Mouse (Mus musculus): Measurements from ENCODE around the gene Wdr38. TPM values are rescaled to one million over a fixed set of nuclear protein-coding genes. Genes with fewer than 3 reads are reported as not detected.
A peak's percentile ranks its signal among the peaks of the same experiment; 100 is the strongest.

Wdr38 gene
- polyA plus RNA-seq (2017; shearing (Covaris generic)): 1 to 10 TPM in 1 of 3 experiments, under 1 TPM in 2; 0.28 to 1.5 (median 0.63) TPM

DNA sequence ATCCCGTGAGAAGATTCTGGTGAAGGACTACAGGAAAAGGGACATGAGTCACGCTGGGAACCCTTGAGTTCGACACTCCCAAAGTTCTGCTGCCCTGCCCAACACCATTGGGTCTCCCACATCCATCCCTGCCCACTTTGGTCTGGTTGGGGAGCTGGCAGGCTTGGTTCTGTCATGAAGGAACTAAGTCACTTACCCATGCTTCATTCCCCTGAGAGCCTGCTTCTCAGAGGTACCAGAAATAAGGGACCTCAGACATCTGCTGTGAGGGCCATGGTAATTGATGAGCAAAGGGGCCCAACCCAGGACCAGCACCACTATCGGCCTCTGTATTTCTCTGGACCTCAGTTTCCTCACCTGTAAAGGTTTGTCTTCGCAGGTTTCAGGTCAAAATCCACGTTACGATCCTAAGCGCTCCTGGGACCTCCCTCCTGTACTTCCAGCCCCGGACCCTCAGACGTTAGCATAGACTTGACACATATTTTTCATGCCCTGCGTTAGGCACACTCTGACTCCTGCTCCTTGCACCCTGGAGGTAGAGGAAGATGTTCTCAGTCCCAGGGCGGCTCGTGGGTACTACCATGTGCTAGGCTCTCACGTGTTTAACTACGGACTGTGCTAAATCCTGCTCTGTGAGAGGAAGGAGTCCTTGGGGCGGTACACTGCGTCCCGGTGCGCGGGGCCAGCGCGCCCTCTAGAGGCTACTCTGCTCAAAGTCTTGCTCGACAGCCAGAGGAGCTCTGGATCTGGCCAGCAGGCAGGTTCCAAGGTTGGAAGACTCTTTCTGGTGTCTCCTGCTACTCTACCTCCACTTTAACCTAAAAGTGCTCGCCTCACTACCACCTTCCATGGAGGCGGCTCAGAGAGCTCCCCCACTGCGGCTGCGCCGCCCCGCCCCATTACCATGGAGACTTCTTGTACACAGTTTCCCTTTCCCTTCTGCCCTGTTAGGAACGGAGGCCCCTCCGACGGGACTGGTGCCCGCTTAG, at the start of gene Wdr38:
Gene Wdr38, plus strand, starts transcription at position 91 of the 989 bp plus-strand sequence.
- peak; percentile 95 for ATAC-seq

DNA sequence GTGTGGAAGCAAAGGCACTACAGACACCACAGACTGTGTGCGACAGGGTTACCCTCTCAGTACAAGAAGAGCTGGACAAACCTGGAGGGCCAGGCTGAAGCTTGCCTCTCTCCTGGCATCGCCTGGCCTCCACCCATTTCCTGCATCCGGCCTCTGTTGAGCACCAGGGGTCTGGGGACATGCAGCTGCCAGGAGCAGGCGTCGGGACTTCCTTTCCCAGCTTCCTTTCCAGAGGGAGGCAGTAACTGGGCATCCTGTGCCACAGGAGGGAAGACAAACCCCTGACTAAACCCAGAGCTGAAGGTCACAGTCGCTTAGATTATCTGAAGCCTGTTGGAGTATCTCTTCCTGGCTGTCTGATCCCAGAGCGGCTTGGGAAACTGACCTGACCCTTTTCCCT, 49.7 kb upstream of the Wdr38 start:
- no peak for ATAC-seq

DNA sequence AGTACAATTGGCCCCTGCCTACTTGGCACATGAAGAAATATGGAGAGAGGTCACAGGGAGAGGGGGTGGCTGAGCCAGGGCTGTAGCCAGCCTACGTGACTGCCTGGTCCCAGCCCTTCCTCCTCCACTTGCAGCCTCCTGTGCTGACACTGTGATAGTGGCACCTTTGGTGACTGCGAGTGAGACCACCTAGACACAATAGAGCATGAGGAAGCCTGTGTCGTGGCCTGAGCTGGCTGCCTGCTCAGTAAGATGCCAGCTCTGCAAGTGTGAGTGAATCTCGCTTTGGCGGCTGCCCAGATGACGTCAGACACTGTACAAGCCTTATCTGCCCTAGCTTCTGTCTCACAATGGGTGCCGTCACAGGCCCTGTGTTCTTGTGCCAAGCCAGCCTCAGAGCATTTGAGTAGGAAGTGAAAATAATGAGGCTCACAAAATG, 47.0 kb upstream of the Wdr38 start:
- ATAC-seq: no peak

DNA sequence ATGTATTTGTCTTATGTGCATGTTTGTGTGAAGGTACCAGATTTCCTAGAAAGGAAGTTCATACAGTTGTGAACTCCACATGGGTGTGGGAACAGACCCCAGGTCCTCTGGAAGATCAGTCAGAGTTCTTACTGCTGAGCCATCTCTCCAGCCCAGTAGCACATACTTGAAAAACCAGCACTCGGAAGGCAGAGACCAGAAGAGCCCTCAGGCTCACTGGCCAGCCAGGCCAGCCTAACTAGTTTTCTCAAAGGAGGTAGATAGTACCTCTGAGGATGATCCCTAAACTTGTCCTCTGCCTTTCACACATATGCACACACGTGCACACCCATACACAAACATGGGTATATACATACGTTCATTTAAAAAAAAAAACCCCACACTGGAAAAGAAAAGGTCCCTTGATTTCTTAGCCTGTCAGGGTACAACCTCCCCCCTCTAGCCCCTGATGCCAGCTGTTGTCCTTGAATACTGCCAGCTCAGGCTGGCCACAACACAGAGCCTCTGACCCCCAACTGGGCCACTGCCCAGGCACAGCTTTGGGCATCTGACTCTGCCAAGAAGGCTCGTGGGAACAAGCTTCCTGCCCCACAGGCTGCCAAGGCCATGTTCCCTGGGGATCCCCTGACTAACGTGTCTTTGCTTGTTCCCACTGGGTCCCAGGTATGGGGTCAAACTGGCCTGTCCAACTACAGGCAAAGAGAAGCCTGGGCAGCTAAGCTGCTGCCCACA, 44.0 kb upstream of the Wdr38 start:
- no peak for ATAC-seq

DNA sequence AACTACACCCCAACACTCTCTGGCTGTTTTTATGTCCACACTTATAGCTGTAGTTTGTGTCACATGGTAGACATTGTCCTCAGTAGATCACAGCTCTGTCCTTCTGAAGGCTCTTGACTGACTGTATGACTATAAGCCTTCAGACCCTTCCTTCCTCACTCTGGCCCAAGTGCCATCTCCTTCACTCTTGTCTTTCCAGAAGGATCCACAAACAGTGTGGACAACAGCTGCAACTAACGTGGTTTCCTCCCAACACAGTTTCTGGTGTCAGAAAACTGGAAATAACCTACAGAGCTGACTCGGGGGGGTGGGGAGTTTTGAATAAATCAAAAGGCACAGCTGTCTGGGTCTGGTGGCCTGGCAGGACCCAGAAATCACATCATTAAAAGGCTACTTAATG, 41.2 kb upstream of the Wdr38 start:
- ATAC-seq: no peak

DNA sequence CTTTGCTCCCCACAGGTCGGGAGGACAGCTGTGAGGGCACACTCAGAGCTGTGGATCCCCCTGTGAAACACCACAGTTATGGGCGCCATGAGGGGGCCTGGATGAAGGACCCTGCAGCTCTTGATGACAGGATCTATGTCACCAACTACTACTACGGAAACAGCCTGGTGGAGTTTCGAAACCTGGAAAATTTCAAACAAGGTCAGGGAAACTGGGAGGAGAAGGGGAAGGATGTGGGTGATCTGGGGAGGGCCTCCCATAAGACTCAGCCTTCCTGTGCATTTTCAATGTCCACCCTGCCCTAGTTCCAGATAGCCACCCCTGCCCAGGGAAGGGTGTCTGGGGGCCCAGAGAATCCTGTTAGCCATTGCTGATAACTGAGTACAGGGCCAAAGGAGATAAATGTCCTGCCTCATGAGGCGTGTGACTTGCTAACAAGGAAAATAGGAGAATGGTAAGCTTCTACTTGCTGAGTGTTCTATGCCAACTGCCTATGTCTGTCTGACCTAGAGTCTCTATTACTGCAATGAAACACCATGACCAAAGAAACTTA, 39.5 kb upstream of the Wdr38 start:
- no peak for ATAC-seq

DNA sequence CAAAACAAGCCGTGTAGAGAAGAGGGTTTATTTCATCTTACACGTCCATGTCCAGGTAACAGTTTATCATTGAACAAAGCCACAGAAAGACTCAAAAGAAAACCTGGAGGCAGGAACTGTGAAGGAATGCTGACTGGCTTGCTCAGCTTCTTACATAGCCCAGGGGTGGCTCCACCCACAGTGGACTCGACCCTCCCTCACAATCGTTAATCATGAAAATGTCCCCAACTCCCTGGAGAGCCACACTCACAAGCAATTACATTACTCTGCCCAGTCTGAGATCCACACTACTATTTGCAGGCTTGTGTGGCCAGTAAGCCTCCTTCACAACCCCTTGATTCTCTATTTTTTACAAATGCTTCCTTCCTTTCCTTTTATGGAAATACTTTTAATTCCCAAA, 33.1 kb upstream of the Wdr38 start:
- ATAC-seq: no peak

DNA sequence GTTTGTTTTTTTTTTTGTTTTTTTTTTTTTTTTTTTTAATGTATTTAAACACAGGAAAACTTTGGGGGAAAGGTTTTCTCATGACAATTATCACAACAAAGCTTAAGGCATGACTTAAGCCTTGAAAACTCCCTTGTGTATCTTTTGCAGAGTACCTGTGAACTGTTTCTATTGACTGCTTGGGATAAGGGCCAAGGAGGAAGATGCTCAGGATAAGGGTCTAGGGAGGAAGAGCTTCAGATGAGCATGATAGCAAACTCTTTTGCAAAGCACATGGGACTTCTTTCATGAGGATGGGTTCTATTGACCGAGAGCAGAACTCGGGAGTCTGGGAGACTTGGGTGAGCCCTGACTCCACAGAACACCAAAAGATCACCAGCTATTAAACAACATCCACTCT, 27.6 kb upstream of the Wdr38 start:
- no peak for ATAC-seq

DNA sequence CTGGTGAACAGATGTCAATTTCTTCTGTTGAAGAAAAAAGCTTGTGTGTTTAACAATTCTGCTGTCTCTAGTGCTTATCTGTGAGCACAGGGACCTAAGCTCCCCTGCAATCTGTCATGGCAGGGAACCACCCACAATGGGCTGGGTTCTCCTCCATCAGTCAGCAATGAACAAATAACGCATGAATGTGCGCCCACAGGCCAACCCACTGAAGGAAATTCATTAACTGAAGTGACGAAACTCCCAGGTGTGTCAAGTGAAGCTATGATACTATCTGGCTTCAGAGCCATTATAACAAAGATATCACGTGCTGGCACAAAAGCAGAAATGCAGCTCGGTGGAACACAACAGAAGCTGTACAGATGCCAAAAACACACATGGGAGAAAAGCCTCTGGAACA, 27.2 kb upstream of the Wdr38 start:
- ATAC-seq: no peak

DNA sequence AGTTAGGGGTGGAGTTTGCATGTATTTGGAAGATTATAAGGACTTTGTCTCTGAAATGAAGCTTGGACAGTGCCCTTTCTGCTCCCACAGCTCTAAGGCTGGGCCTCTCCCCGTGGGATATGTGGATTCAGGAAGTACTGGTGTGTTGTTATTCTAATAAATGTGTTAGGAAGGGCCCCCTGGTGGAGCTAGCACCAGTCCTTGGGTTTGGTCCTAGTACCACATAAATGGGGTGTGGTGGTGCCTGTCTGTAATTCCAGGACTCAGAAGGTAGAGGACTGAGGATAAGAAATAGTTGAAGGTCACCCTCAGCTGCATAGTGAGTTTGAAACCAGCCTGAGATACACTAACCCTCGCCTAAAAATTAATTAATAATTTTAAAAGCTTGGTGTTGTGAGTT, 24.1 kb upstream of the Wdr38 start:
- ATAC-seq: no peak

DNA sequence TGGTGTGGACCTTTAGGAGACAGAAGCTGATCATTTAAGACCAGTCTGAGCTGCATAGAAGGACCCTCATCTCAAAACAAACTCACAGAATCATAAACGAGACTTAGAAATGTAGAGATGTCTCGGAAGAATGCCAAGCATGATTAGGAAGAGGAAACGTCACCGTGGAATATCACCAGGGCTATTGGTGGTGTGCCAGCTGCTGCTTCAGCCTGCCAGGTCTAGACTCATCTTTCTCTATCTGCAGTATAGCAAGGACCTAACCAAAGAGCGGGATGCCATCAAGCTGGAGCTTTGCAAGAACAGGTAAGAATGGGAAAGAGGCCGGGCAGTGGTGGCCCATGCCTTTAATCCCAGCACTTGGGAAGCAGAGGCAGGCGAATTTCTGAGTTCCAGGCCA, 23.6 kb upstream of the Wdr38 start:
- no peak for ATAC-seq

DNA sequence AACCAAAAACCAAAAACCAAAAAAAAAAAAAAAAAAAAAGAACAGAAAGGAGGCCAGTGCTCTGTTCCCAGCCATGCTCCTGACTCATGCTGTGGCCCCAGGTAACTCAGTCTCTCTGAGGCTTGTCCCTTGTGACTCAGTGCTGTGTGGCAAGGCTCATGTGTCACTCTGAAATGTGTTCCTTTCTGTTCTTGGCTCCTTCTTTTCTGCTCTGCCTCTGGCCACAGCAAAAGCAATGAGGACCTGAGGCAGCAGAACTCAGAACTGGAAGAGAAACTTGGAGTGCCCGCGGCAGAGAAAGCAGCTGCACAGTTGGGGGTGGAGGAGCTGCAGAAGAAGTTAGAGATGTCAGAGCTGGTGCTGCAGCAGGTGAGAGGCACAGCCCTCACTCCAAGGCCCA, 23.1 kb upstream of the Wdr38 start:
- no peak for ATAC-seq

DNA sequence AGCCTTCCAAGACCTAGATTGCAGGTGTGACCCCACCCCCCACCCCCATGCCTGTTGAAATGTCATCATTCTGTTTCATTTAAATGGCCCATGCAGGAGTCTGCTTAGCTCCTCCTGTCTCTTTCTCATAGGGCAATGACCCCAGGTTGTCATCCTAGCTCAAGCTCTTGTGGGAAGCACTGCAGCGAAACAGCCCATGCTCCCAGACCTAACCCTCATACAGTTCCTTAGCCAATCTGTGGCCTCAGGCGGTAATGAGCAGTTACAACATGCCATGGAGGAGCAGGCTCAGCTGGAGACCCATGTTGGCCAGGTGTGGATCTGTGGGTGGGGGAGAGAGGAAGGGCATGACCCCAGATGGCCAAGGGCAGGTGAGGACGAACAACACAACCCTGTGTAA, 22.1 kb upstream of the Wdr38 start:
- ATAC-seq: no peak

DNA sequence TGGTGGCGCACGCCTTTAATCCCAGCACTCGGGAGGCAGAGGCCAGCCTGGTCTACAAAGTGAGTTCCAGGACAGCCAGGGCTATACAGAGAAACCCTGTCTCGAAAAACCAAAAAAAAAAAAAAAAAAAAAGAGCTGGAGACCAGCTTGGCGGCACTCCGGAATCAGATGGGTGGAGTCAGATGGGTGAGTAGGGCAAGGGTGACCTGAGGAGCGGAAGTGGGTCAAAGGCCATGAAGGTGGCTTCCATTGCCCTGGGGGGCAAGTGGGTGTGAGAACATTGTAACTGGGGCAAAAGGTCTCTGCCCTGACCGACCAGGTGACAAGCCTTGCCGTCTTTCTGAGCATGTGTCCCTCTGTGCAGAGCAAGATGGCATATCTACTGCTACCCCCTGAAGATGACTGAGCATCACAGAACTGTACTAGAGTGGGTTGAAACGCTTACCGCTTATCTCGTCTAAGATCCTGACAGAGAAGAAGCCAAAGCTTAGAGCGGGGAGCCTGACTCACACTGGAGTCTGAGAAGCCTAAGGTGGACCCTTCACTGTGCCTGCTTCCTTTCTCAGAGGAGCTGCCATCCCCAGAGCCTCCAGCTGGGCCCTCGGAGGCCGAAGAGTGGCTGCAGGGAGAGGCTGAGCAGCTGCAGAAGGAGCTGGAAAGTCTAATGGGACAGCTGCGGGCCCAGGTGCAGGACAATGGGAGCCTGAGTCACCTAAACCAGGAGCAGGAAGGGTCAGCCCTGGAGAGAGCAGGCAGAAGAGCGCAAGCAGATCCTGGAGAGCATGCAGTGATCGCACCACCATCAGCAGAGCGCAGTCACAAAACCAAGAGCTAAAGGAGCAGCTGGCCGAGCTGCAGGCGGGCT, 21.1 kb upstream of the Wdr38 start:
- ATAC-seq: no peak

DNA sequence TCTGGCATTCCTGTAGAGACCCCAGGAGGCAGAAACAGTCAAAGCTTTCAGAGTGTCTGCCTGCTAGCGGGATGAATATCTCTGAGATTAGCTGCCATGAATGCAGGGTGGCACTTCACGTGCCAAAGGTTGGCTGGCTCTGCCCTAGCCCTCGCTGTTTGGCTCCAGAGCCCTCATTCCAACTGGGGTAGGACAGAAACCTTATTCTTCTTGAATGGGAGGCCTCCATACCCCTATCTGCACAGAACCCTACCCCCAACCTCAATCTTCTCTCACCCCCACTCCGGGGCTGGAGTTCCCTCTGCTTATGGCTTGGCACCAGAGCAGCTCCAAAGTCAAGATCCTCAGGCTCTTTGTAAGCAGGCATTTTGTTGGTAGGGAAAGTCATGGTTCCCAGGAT, 19.4 kb upstream of the Wdr38 start:
- ATAC-seq: no peak

DNA sequence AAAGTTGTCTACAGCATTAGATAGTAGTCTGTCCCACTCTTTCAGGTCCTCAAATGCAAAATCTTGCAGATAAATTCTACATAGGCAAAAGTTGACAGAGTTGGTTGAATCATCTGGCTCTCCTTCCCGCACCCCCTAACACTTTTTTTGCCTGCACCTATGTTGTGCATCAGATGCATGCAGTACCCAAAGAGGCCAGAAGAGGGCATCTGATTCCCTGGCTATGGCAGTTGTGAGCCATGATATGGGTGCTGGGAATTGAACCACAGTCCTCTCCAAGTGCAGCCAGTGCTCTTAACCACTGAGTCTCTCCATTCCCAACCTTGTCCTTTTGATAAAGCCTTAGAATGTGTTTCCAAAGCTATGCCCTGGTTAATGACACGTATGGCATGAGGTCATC, 13.8 kb upstream of the Wdr38 start:
- ATAC-seq: no peak

DNA sequence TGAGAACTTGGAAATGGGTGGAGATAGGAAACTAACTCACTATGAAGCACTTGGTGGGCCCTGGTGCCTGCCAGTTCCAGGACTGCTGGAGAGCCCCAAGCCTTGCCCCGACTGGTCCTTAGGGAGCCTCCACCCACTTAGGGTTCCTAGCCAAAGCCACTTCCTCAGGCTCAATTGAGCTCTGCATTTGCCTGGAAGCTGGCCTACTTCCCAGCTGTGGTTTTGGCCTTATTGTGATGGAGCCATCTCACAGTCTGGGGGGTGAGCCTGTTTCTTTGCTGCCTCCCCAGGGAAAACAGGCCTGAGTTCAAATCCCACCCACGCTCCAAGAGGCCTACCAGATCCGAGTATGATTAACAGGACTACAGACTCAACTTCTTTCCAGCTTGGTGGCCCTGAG, 10.7 kb upstream of the Wdr38 start:
- no peak for ATAC-seq

DNA sequence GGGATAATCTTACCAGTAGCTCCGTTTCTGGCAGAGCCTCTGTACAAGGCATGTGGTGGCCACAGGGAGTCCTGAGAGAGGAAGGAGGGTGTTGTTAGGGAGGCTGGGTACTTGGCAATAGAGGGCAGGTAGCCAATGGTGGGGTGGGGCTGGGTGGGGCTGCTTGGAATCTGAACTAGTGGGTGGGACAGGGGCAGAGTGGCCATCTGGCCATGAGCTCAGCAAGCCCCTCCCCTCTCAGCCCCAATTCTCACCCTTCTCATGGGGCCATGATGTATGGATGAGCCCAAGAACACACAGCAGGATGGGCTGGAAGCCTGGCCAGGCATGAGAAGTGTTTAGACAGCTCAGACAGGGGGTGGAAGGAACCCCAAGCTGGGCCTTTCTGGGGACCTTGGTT, 9.9 kb upstream of the Wdr38 start:
- no peak for ATAC-seq

DNA sequence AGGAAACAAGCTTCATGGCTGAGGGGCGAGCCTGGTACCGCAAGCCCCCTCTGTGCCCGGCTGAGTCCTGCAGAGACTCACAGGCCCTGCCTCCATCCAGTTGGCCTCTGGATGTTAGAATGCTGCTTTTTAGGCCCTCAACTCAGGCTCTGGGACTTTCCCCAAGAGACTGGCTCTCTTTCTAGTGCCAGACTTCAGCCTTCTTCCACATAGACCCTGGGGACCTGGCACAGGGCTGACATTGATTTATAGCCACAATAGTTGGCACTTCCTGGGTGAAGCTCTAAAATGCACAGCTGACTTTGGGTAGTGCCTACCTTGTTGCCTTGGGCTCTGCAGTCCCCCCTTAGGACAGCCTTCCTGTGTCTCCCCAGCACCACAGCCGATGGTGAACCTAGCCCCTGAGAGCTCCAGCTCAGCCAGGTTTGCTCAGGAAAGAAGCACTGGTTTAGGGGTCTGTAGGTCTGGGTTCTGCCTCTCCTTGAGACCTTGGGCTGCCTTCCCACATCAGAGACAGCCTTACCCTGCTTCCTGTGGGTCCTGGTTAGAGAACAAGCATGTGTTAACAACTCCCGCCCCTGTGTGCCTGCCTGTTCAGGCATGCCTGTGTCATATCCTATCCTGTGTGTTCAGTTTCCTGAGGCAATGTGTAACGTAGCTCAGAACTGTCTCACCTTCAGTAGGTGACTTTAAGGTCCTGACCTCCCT, 9.3 kb upstream of the Wdr38 start:
- ATAC-seq: peak; percentile 25

DNA sequence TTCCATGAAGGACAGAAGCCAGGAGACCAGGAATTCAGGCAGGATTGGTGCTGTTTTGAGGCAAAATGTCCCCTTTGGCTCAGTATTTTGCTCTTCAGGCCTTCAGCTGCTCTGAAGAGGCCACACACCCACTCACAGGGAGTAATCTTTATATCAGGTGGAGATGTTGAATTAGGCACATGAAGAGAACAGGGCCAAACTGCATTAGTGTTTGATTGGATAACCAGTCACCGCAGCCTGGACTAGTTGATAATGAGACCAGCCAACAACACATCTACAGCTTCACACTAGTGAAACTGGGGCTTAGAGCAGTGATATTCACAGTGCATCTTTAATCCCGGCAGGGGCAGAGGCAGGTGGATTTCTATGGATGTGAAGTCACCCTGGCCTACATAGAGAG, 8.3 kb upstream of the Wdr38 start:
- no peak for ATAC-seq

DNA sequence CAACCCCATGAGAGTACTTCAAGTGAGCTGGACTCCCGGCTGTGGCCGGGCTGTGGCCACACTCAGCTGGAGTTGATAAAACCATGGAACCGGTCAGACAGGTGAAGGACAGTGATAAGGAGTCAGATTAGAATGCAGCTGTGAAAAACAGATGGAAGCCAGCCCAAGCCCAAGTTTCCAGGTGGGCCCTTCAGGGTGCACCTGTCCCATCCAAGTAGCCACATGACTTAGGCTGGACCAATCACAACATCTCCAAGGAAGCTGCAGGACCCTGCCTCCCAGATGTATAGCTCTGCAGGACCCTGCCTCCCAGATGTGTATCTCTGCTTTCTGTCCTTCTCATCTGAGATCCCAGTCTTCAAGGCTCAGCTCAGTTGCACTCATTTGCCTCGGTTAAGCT, 5.3 kb upstream of the Wdr38 start:
- ATAC-seq: no peak

DNA sequence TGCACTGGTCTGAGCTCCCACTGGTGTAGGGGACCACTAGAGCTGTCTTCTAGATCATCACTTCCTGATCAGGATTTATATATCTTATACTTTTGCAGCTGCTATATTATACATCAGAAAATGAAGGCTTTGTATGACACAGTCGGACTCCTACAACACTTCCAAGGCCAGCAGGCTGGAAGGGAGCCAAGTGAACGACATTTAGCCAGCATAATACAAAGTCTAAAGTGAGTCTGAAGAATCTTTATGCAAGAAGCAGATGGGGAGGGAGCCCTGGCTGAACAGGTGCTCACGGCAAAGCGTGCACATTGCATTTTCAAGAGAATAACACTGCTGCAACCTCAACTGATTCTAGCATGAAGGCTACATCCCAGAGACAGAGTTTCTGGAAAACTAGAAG, 4.8 kb upstream of the Wdr38 start:
- ATAC-seq: no peak
